Mouse (Mus musculus) liver, adult 2 months (tissue): ENCODE results near the gene Gm7137. TPM values are rescaled to one million over a fixed set of nuclear protein-coding genes. Genes with fewer than 3 reads are reported as not detected.
"Not testable (repeated sequence)": the region's sequence is repeated elsewhere in the genome, so short reads cannot be mapped to it uniquely, and the experiment has no call there.

Source experiments
- DNase-seq: peaks from one replicate; pipeline ENCODE4 v3.0.0-alpha.2; 2011; ENCODE audit warnings: low read depth, low spot score; ENCODE audit errors: extremely low read depth
- H3K27ac ChIP-seq: fragments of 200-500 bp; replicated peaks from 2 replicates; pipeline ENCODE4 v1.5.1; 2012; ENCODE audit warnings: low read depth, mild to moderate bottlenecking, control low read depth, inconsistent platforms, low read length; ENCODE audit not compliant: insufficient read depth
- H3K27me3 ChIP-seq: fragments of 200-500 bp; 2 replicates; pipeline ENCODE4 v1.6.1; 2012; ENCODE audit warnings: mild to moderate bottlenecking, moderate library complexity, low read length, inconsistent platforms; ENCODE audit not compliant: control insufficient read depth, insufficient read depth
- H3K36me3 ChIP-seq: fragments of 200-500 bp; 2 replicates; pipeline ENCODE4 v1.6.1; 2012; ENCODE audit warnings: low read length, inconsistent platforms; ENCODE audit not compliant: control insufficient read depth, insufficient read depth
- H3K4me1 ChIP-seq: fragments of 200-500 bp; 2 replicates; pipeline ENCODE4 v1.6.1; 2011; ENCODE audit warnings: low read length; ENCODE audit not compliant: control insufficient read depth, insufficient read depth
- H3K4me3 ChIP-seq: fragments of 200-500 bp; 2 replicates; pipeline ENCODE4 v1.5.1; 2011; ENCODE audit warnings: low read depth, mild to moderate bottlenecking, control low read depth, low read length, moderate library complexity; ENCODE audit not compliant: insufficient read depth
- H3K79me2 ChIP-seq: fragments of 200-500 bp; 2 replicates; pipeline ENCODE4 v1.6.1; 2012; ENCODE audit warnings: inconsistent platforms, mild to moderate bottlenecking, low read length, moderate library complexity; ENCODE audit not compliant: control insufficient read depth, insufficient read depth
- H3K9ac ChIP-seq: fragments of 200-500 bp; 2 replicates; pipeline ENCODE4 v1.6.1; 2012; ENCODE audit warnings: low read depth, mild to moderate bottlenecking, control low read depth, inconsistent platforms, low read length
- CTCF ChIP-seq: fragments of 200-500 bp; IDR thresholded peaks from 2 replicates; pipeline ENCODE4 v1.5.1; 2011; ENCODE audit warnings: low read depth, low read length, control low read depth
- POLR2A ChIP-seq: fragments of 200-500 bp; IDR thresholded peaks from 2 replicates; pipeline ENCODE4 v1.6.1; 2011; ENCODE audit warnings: low read length, control low read depth; ENCODE audit not compliant: insufficient read depth; ENCODE audit errors: extremely low read depth
- WGBS: fragments of 180-500 bp; shearing (Covaris S2); methylation state at CpG from one replicate; pipeline ENCODE4 v1.1.7; 2018; 5-methylcytosine and 5-hydroxymethylcytosine counted together
- polyA plus RNA-seq: library from polyadenylated mRNA; depleted of rRNA; stranded (reverse); fragments of >200 nt; gene quantifications from 2 replicates; pipeline ENCODE4 v1.2.3, GENCODE M21; 2012
- total RNA-seq: library from RNA; depleted of rRNA; stranded (reverse); fragments of >200 nt; gene quantifications from 2 replicates; pipeline ENCODE4 v1.2.3, GENCODE M21; 2014

Gm7137 gene
- total and polyA plus RNA-seq, 2 experiments = not detected

DNA sequence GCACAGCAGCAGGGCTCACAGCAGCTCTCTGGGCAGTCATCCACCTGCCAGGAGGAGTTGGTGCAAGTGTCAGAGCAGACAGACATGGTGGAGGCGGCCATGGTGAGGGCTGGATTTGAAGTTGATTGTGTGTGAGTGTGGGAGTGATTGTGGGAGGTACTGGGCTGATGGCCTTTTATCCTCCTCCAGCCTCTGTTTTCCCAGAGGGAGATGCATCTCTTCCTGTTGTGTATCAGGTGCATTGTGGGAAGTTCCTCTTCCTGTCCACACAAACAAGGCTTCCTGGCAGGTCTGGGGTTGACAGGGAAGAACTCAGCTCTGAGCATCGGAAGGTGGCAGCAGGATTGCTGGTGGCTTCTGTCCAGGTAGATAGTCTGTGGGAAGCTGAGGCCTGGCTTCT, 7.0 kb upstream of the Gm7137 start, which contains the start of gene Gm9639:
Gene Gm9639 (minus strand): TSS at position 101 of the 400 bp plus-strand sequence.
- no peak for DNase-seq
- Histone ChIP-seq H3K4me3 (no peak within 1 kb of the TSS), H3K27ac (no peak within 1 kb of the TSS), H3K36me3 (no peaks in the 10 kb centered on the region), H3K4me1 (no peaks in the 10 kb centered on the region), H3K27me3 (no peaks in the 10 kb centered on the region), H3K79me2 (no peaks in the 10 kb centered on the region), H3K9ac (no peak within 1 kb of the TSS)
- WGBS = 51% methylated on average over 2 of the region's 2 CpGs
- TF ChIP-seq POLR2A (no peak), CTCF (no peak)

DNA sequence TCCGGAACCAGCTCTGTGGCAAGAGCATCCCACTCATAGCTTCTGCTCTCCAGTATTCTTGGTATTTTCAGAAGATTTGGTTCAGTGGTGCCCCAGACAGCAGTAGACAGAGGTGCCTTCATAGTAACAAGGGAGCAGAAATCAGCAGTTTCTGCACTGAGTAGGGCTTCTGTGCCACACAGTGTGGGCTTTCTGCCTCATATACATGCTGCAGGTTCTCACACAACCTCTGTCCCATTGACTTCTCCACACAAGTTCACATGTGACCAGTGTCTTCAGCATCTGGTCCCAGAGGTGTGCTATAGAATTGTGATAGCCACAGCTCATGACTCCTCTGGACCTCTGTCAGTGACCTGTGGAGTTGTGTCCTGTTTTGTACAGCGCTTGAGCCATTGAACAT, 621 bp upstream of the Gm7137 start:
- 75% methylated on average over 2 of the region's 2 CpGs for WGBS
- DNase-seq = no peak
- H3K4me1 ChIP-seq = no peaks in the 10 kb centered on the region
- no peaks in the 10 kb centered on the region for H3K36me3 ChIP-seq
- H3K27me3 ChIP-seq = no peaks in the 10 kb centered on the region
- no peak overlapping the region for H3K4me3 ChIP-seq
- H3K79me2 ChIP-seq = no peaks in the 10 kb centered on the region
- no peak overlapping the region for H3K9ac ChIP-seq
- TF ChIP-seq POLR2A = no peak
- no peak for TF ChIP-seq CTCF
- no peak overlapping the region for H3K27ac ChIP-seq

DNA sequence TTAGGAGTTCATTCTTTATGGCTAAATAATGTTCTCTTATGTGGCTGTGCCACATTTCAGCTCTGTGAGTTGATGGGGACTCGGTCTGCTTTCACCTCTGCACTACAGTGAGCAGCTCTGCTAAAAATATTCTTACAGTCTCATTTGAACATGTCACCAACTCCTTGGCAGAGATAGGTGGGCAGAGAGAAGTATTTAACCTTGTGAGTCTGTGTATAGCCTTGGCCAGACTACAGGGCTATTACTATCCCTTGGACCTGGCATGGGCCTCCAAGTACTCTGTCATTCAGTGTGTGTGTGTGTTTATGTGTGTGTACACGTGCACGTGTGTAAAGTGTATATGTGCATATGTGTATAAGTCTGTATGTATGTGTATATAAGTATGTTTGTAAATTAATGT, 4.6 kb downstream of the Gm7137 start:
- not testable (repeated sequence) for H3K79me2 ChIP-seq, H3K27me3 ChIP-seq, H3K4me3 ChIP-seq, H3K9ac ChIP-seq, H3K4me1 ChIP-seq, H3K36me3 ChIP-seq, H3K27ac ChIP-seq, DNase-seq
- 98% methylated on average over 3 of the region's 3 CpGs for WGBS

DNA sequence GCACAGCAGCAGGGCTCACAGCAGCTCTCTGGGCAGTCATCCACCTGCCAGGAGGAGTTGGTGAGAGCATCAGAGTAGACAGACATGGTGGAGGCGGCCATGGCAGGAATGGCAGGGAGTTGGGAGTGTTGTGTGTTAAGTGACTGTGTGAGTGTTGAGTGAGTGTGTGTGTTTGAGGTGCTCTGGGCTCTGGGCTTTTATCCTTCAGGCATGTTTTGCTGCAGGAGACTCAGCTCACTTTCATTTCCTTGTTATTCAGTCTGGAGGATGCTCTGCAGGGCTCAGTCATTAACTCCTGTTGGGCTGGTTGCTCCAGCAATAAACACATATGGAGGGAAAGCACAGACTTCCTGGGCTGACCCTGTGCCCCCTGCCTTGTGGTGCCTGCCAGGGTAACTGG, 5.6 kb downstream of the Gm7137 start, which contains the start of gene Gm3250:
Gene Gm3250 (minus strand): TSS at position 101 of the 400 bp plus-strand sequence.
- not testable (repeated sequence) for H3K36me3 ChIP-seq, H3K27ac ChIP-seq, H3K4me3 ChIP-seq, DNase-seq, H3K79me2 ChIP-seq, H3K9ac ChIP-seq, H3K27me3 ChIP-seq, H3K4me1 ChIP-seq
- WGBS = 50% methylated on average over 1 of the region's 1 CpGs

DNA sequence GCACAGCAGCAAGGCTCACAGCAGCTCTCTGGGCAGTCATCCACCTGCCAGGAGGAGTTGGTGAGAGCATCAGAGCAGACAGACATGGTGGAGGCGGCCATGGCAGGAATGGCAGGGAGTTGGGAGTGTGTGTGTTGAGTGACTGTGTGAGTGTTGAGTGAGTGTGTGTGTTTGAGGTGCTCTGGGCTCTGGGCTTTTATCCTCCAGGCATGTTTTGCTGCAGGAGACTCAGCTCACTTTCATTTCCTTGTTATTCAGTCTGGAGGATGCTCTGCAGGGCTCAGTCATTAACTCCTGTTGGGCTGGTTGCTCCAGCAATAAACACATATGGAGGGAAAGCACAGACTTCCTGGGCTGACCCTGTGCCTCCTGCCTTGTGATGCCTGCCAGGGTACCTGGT, 11.2 kb downstream of the Gm7137 start, which contains the start of gene Gm7138:
Gene Gm7138 (minus strand): TSS at position 101 of the 400 bp plus-strand sequence.
- not testable (repeated sequence) for H3K9ac ChIP-seq, H3K27ac ChIP-seq, H3K36me3 ChIP-seq, DNase-seq, H3K4me3 ChIP-seq, H3K4me1 ChIP-seq, H3K79me2 ChIP-seq, H3K27me3 ChIP-seq
- whole genome bisulfite sequencing = 80% methylated on average over 1 of the region's 1 CpGs

DNA sequence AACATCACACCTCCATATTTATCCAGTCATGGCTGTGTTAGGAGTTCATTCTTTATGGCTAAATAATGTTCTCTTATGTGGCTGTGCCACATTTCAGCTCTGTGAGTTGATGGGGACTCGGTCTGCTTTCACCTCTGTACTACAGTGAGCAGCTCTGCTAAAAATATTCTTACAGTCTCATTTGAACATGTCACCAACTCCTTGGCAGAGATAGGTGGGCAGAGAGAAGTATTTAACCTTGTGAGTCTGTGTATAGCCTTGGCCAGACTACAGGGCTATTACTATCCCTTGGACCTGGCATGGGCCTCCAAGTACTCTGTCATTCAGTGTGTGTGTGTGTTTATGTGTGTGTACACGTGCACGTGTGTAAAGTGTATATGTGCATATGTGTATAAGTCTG, 15.9 kb downstream of the Gm7137 start:
- not testable (repeated sequence) for H3K4me3 ChIP-seq
- WGBS = 62% methylated on average over 3 of the region's 3 CpGs

DNA sequence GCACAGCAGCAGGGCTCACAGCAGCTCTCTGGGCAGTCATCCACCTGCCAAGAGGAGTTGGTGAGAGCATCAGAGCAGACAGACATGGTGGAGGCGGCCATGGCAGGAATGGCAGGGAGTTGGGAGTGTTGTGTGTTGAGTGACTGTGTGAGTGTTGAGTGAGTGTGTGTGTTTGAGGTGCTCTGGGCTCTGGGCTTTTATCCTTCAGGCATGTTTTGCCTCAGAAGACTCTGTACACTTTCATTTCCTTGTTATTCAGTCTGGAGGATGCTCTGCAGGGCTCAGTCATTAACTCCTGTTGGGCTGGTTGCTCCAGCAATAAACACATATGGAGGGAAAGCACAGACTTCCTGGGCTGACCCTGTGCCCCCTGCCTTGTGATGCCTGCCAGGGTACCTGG, 16.8 kb downstream of the Gm7137 start, which contains the start of gene Gm3238:
Gene Gm3238 (minus strand): TSS at position 101 of the 400 bp plus-strand sequence.
- H3K27me3 ChIP-seq, H3K9ac ChIP-seq, H3K36me3 ChIP-seq, H3K4me1 ChIP-seq, H3K4me3 ChIP-seq, DNase-seq, H3K79me2 ChIP-seq, H3K27ac ChIP-seq: not testable (repeated sequence)
- WGBS = 50% methylated on average over 1 of the region's 1 CpGs

More for the DNA sequence above, 15.9 kb downstream of the Gm7137 start:
- not testable (repeated sequence) for H3K27me3 ChIP-seq, H3K36me3 ChIP-seq, H3K4me1 ChIP-seq, DNase-seq, H3K27ac ChIP-seq, H3K9ac ChIP-seq, H3K79me2 ChIP-seq
